Mouse (Mus musculus) G1E (cell line): ENCODE measurements around the gene Gm1043. TPM values are rescaled to one million over a fixed set of nuclear protein-coding genes. Genes with fewer than 3 reads are reported as not detected.

ENCODE experiments used
- ATAC-seq: 2 replicates; pipeline ENCODE4 v1.8.0; 2016; ENCODE audit warnings: mild to moderate bottlenecking; ENCODE audit not compliant: insufficient number of reproducible peaks, poor library complexity, low FRiP score, severe bottlenecking; ENCODE audit errors: extremely low read depth
- DNase-seq: peaks from one replicate; pipeline ENCODE4 v3.0.0; 2012; ENCODE audit warnings: low spot score
- H3K27me3 ChIP-seq: 2 replicates; pipeline ENCODE4 v1.6.1; 2012; ENCODE audit warnings: mild to moderate bottlenecking, low read length, inconsistent platforms; ENCODE audit not compliant: insufficient read depth
- H3K36me3 ChIP-seq: replicated peaks from 2 replicates; pipeline ENCODE3; 2012; ENCODE audit warnings: mild to moderate bottlenecking, inconsistent platforms
- H3K4me1 ChIP-seq: 2 replicates; pipeline ENCODE4 v1.6.1; 2012; ENCODE audit warnings: low read depth, low read length, inconsistent platforms, mixed read lengths; ENCODE audit not compliant: insufficient read depth
- H3K4me3 ChIP-seq: 2 replicates; pipeline ENCODE4 v1.5.1; 2012; ENCODE audit warnings: low read depth, mild to moderate bottlenecking, inconsistent platforms, low read length, moderate library complexity, mixed read lengths
- H3K9me3 ChIP-seq: replicated peaks from 2 replicates; pipeline ENCODE4 v1.6.1; 2012; ENCODE audit warnings: inconsistent platforms
- CTCF ChIP-seq: IDR thresholded peaks from 2 replicates; pipeline ENCODE4 v1.5.1; 2012; ENCODE audit warnings: low read depth, low read length, inconsistent platforms, mixed read lengths
- GATA1 ChIP-seq: IDR thresholded peaks from 2 replicates; pipeline ENCODE4 v1.6.1; 2012; ENCODE audit warnings: borderline replicate concordance, low read length, inconsistent platforms, mixed read lengths
- GATA2 ChIP-seq: IDR thresholded peaks from 2 replicates; pipeline ENCODE4 v1.6.1; 2012; ENCODE audit warnings: low read depth, low read length, inconsistent platforms, borderline replicate concordance
- POLR2AphosphoS5 ChIP-seq: IDR thresholded peaks from 2 replicates; pipeline ENCODE4 v1.6.1; 2012; ENCODE audit warnings: low read depth, low read length, inconsistent platforms; ENCODE audit not compliant: insufficient replicate concordance
- TAL1 ChIP-seq: conservative IDR thresholded peaks from 2 replicates; pipeline ENCODE4 v1.6.1; 2012; ENCODE audit warnings: low read depth, low read length, inconsistent platforms, mixed read lengths
- polyA plus RNA-seq: library from polyadenylated mRNA; stranded (reverse); fragments of >175 nt; gene quantifications from 2 replicates; pipeline ENCODE4 v1.2.3, GENCODE M21; 2012
- total RNA-seq, 2 experiments: library from RNA; stranded (forward) in 1 of 2; stranded (reverse) in 1 of 2; fragments of 200-1000 nt in 1 of 2; fragments of >200 nt in 1 of 2; fragmentation: Nextera tagmentation in 1 of 2; gene quantifications; 2 replicates each; pipeline ENCODE4 v1.2.3; 2014 to 2017

Gene Gm1043
- total and polyA plus RNA-seq, 3 experiments = 0.38 TPM; not detected in 2

GRCm38 (mm10) chr5:37064454-37065449 is 20.4 kb upstream of the Gm1043 start:
- Histone ChIP-seq H3K4me3 (no peak overlapping the region), H3K27me3 (no peaks in the 10 kb centered on the region), H3K4me1 (no peaks in the 10 kb centered on the region), H3K36me3 (no peaks in the 10 kb centered on the region), H3K9me3 (peaks cover 31% of the 10 kb centered on the region)
- ATAC-seq (no peak), DNase-seq (no peak)
- TF ChIP-seq GATA1 (no peak), TAL1 (no peak), CTCF (no peak), POLR2AphosphoS5 (no peak), GATA2 (no peak)

DNA sequence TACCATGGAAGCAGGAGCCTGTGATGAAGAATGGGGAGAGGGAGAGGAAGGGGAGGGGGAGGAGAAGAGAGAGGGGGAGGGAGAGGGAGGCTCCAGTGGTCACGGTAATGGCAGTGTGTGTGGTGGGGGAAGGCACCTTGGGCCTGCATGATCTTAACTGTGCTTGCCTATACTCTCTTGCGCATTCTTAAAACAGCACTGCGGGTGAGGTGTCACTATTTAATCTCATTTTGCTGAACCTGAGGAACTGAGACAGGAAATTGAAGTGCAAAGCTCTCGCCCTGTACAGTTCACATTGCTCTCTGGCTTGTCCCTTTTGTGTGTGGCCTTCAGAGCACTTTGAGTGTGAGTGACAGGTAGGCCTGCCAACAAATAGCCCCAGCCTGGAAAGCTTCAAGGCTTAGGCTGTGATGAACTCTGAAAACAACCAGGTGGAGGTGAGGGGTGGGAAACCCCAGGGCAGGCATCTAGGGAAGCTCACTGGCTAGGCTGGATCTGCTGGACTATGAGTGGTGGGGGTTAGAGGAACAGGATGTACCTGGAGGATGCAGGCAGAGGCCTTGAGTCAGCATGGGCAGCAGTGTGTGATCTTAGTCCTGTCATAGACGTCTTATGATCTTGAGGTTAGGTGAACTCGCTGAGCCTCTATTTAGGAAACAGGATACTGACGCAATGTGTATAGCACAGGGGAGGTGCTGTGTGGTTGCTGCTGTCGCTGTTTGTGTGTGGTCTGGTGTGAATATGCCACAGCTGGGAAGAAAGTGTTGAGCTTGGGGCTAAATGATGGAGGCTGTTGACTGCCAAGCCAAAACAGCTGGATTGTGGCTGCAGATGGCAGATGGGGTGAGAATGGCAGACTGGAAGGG is 18.2 kb upstream of the Gm1043 start:
- no peaks in the 10 kb centered on the region for H3K27me3 ChIP-seq
- TF ChIP-seq POLR2AphosphoS5 (no peak), GATA1 (no peak), CTCF (no peak), TAL1 (no peak), GATA2 (no peak)
- no peak for DNase-seq
- no peak for ATAC-seq
- no peak overlapping the region for H3K4me3 ChIP-seq
- H3K4me1 ChIP-seq = no peaks in the 10 kb centered on the region
- H3K9me3 ChIP-seq = peaks cover 27% of the 10 kb centered on the region
- no peaks in the 10 kb centered on the region for H3K36me3 ChIP-seq

- ATAC-seq = no peak
Observed at GRCm38 (mm10) chr5:37073660-37074059, 11.5 kb upstream of the Gm1043 start.

DNA sequence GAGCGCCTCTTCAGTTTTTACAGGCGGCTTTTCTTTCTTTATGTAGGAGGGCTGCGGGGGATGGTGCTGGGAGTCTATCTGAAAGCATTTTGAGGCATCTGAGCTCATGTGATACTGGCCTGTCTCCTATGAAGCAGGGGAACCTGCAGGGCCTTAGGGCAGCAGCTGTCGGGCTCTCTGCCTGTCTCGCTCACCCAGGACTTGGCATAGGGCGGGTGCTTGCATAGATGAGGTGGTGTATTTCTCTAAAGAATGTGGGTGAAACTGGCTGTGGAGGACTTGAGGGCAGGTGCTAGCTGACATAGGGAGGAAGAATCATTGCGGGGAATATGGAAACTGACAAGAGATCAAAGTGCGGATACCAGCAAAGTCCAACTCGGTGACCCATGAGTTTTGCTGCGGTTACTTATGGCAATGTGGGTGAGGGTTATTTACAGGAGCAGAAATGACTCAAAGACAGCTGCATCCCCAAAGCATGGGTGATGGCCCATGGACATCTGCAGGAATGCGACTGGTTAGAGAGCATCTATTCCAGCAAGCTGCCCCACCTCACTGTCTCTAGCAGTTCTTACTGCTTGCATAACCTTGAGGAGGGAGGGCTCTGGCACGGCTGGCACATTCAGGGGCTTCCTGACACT is 8.4 kb upstream of the Gm1043 start:
- ATAC-seq = no peak
- TF ChIP-seq GATA1 = no peak
- TF ChIP-seq CTCF = no peak

More at GRCm38 (mm10) chr5:37073660-37074059, 11.5 kb upstream of the Gm1043 start:
- DNase-seq = no peak
- no peaks in the 10 kb centered on the region for H3K27me3 ChIP-seq
- peaks cover 22% of the 10 kb centered on the region for H3K9me3 ChIP-seq
- no peaks in the 10 kb centered on the region for H3K36me3 ChIP-seq
- no peaks in the 10 kb centered on the region for H3K4me1 ChIP-seq
- TF ChIP-seq GATA2 (no peak), GATA1 (no peak), TAL1 (no peak), CTCF (no peak), POLR2AphosphoS5 (no peak)
- no peak overlapping the region for H3K4me3 ChIP-seq

DNA sequence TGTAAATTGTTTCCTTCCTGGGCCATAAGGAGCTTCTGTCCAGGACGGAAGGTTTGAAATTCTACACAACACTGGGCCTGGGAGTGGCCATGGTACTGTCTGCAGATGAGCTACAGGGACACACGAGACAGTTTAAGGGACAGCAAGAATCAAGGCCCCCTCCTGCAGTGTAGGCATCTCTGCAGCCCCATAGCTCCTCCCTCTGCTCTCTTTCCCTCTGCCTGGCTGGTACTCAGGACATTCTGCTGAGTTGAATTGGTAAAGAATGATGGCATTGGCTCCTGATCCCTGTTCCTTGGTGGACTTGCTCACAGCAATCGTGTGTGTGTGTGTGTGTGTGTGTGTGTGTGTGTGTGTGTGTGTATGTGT is 7.9 kb upstream of the Gm1043 start:
- DNase-seq (no peak), ATAC-seq (no peak)
- no peak overlapping the region for H3K4me3 ChIP-seq
- H3K27me3 ChIP-seq = no peaks in the 10 kb centered on the region
- no peaks in the 10 kb centered on the region for H3K36me3 ChIP-seq
- peaks cover 23% of the 10 kb centered on the region for H3K9me3 ChIP-seq
- no peak for TF ChIP-seq TAL1
- no peak for TF ChIP-seq CTCF
- no peak for TF ChIP-seq POLR2AphosphoS5
- no peak for TF ChIP-seq GATA1
- no peak for TF ChIP-seq GATA2
- no peaks in the 10 kb centered on the region for H3K4me1 ChIP-seq

More for the DNA sequence above, 8.4 kb upstream of the Gm1043 start:
- Histone ChIP-seq H3K9me3 (peaks cover 23% of the 10 kb centered on the region), H3K36me3 (no peaks in the 10 kb centered on the region), H3K4me3 (no peak overlapping the region), H3K27me3 (no peaks in the 10 kb centered on the region), H3K4me1 (no peaks in the 10 kb centered on the region)
- DNase-seq = no peak

GRCm38 (mm10) chr5:37079484-37079883 is 5.7 kb upstream of the Gm1043 start:
- TF ChIP-seq POLR2AphosphoS5 (no peak), GATA2 (no peak), TAL1 (no peak), CTCF (no peak), GATA1 (no peak)
- Histone ChIP-seq H3K36me3 (no peaks in the 10 kb centered on the region), H3K4me3 (no peak overlapping the region), H3K4me1 (no peaks in the 10 kb centered on the region), H3K27me3 (no peaks in the 10 kb centered on the region), H3K9me3 (peaks cover 26% of the 10 kb centered on the region)
- ATAC-seq (no peak), DNase-seq (no peak)
